Mouse (Mus musculus) olfactory bulb, adult 2 months (tissue): ENCODE measurements at regions not wholly inside any gene's neighbourhood (a gene's known extent, or its start where the extent isn't known, plus 50 kb on each side); places are given as distances from the start of the nearest gene placed in this dataset.

Experiments used
- H3K27ac ChIP-seq: fragments of 200-500 bp; 2 replicates; pipeline ENCODE4 v1.5.1; 2012; ENCODE audit warnings: low read depth, low read length; ENCODE audit not compliant: insufficient read depth
- H3K4me1 ChIP-seq: fragments of 200-500 bp; 2 replicates; pipeline ENCODE4 v1.6.1; 2012; ENCODE audit warnings: low read length; ENCODE audit not compliant: control insufficient read depth, insufficient read depth
- H3K4me3 ChIP-seq: fragments of 200-500 bp; 2 replicates; pipeline ENCODE4 v1.5.1; 2012; ENCODE audit warnings: mild to moderate bottlenecking, low read depth, low read length, moderate library complexity; ENCODE audit not compliant: insufficient read depth
- CTCF ChIP-seq: fragments of 200-500 bp; IDR thresholded peaks from 2 replicates; pipeline ENCODE4 v1.5.1; 2012; ENCODE audit warnings: low read depth, mild to moderate bottlenecking, low read length, moderate library complexity; ENCODE audit not compliant: insufficient read depth
- POLR2A ChIP-seq: fragments of 200-500 bp; IDR thresholded peaks from 2 replicates; pipeline ENCODE4 v1.6.1; 2012; ENCODE audit warnings: mild to moderate bottlenecking, low read depth, low read length, moderate library complexity; ENCODE audit not compliant: insufficient read depth
- WGBS: fragments of 180-500 bp; shearing (Covaris S2); methylation state at CpG from one replicate; pipeline ENCODE4 v1.1.7; 2018; 5-methylcytosine and 5-hydroxymethylcytosine counted together

DNA sequence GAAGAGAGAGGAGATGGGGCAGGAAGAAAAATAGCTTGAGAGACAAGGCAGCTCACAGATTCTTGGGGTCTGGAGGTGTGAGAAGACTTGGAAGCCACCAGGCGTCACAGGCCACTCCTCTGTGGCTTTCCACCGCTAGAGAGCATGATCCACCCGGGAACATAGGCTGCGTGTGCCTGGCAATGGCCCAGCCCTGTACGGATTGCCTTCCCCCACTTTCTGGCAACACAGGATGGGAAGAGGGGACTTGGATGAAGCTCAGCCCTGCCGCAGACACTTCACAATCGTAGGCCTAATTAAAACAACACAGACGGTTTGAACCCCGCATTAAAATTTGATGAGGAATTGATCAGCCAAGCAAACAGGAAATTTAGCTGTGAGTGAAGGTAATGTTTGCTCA, 209.8 kb downstream of the Dhx35 start:
- TF ChIP-seq CTCF (no peak), POLR2A (no peak)
- H3K27ac ChIP-seq, result no peak overlapping the region
- 59% methylated on average over 9 of the region's 9 CpGs for WGBS
- no peaks in the 10 kb centered on the region for H3K4me1 ChIP-seq
- no peak overlapping the region for H3K4me3 ChIP-seq

DNA sequence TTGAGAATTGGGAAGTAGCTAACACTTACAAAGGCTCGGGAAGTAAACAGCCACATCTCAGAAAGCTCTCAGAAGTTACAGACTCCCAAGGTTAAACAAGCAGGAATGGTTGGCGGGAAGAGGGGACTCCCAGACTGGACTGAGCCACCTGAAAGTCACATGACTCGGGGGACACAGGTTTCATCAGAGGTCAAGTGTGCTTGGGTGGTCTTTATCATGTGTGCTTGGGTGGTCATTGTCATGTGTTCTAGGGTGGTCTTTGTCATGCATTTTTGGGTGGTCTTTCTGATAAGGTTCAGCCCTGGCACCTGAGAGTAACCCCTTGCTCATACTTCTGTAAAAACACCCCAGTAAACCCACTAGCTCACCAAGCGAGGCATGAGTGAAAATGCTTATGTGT, 218.1 kb downstream of the Dhx35 start:
- Histone ChIP-seq H3K27ac (no peak overlapping the region), H3K4me1 (no peaks in the 10 kb centered on the region), H3K4me3 (no peak overlapping the region)
- TF ChIP-seq CTCF, result no peak
- no peak for TF ChIP-seq POLR2A
- WGBS, result 88% methylated on average over 4 of the region's 4 CpGs

- TF ChIP-seq CTCF (no peak), POLR2A (no peak)
- Histone ChIP-seq H3K4me3 (no peak overlapping the region), H3K4me1 (no peaks in the 10 kb centered on the region), H3K27ac (no peak overlapping the region)
- 90% methylated on average over 8 of the region's 8 CpGs for WGBS
Observed at GRCm38 (mm10) chr2:159014553-159014952, 219.9 kb downstream of the Dhx35 start.

GRCm38 (mm10) chr2:159019921-159020534, 225.4 kb downstream of the Dhx35 start:
- H3K4me1 ChIP-seq, result peaks cover 5% of the 10 kb centered on the region
- H3K27ac ChIP-seq, result no peak overlapping the region
- WGBS, result 47% methylated on average over 4 of the region's 4 CpGs
- no peak overlapping the region for H3K4me3 ChIP-seq
- no peak for TF ChIP-seq POLR2A
- no peak for TF ChIP-seq CTCF

- no peak overlapping the region for H3K27ac ChIP-seq
- TF ChIP-seq POLR2A, result no peak
- TF ChIP-seq CTCF, result no peak
- WGBS, result 78% methylated on average over 8 of the region's 8 CpGs
- H3K4me1 ChIP-seq, result no peaks in the 10 kb centered on the region
- no peak overlapping the region for H3K4me3 ChIP-seq
Observed at GRCm38 (mm10) chr2:159032147-159032546, 237.5 kb downstream of the Dhx35 start.

DNA sequence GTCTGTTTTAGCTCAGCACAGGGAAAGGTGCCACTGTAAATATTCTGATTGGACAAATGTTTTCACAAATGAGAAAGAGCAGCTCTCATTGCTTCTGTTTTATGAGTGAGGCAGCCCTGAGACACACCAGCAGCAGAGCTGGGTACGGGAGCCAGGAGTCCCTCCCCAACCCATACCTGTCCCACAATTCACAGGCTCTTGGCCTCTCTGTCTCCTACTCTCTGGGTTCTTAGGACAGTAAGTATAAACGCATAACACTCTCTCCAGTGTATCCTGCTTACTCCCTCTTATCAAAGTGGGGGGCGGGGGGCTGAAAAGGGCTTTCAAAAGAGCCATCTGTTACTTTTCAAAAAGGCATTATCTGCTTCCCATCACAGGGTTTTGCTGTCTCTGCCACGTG, 245.3 kb downstream of the Dhx35 start:
- TF ChIP-seq POLR2A (no peak), CTCF (no peak)
- Histone ChIP-seq H3K4me3 (no peak overlapping the region), H3K4me1 (no peaks in the 10 kb centered on the region), H3K27ac (no peak overlapping the region)
- WGBS, result 74% methylated on average over 4 of the region's 4 CpGs

DNA sequence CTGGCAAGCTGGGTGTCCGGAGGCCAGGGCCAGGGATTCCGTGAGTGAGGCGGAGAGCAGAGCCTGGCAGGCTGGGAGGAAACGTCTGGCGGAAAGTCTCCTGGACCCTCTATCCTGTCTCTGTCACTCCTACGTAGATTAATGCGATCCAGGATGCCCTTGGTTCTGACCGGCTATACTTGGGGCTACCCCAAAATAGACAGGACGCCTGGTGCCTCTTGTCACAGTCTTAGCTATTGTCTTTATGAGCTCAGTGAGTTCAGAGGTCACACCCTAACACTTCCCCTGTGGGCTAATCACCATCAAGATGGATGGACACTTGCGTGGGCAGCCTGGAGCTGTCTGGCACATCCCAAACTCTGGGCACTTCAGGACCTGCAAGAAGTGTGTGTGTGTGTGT, 258.9 kb downstream of the Dhx35 start:
- no peak overlapping the region for H3K27ac ChIP-seq
- H3K4me3 ChIP-seq, result no peak overlapping the region
- WGBS, result 74% methylated on average over 10 of the region's 10 CpGs
- TF ChIP-seq POLR2A (no peak), CTCF (no peak)
- H3K4me1 ChIP-seq, result no peaks in the 10 kb centered on the region

- Histone ChIP-seq H3K27ac (no peak overlapping the region), H3K4me1 (no peaks in the 10 kb centered on the region), H3K4me3 (no peak overlapping the region)
- 72% methylated on average over 4 of the region's 4 CpGs for WGBS
- no peak for TF ChIP-seq POLR2A
- TF ChIP-seq CTCF, result peak; percentile 33; the same call in 1 of the 2 replicates
Observed at GRCm38 (mm10) chr2:159053936-159054335, 259.3 kb downstream of the Dhx35 start.

GRCm38 (mm10) chr2:159054451-159054850, 259.8 kb downstream of the Dhx35 start:
- no peak overlapping the region for H3K4me3 ChIP-seq
- H3K4me1 ChIP-seq, result no peaks in the 10 kb centered on the region
- H3K27ac ChIP-seq, result no peak overlapping the region
- 89% methylated on average over 3 of the region's 3 CpGs for WGBS
- TF ChIP-seq POLR2A, result no peak
- no peak for TF ChIP-seq CTCF

- TF ChIP-seq CTCF, result no peak
- TF ChIP-seq POLR2A, result no peak
- Histone ChIP-seq H3K4me1 (no peaks in the 10 kb centered on the region), H3K4me3 (no peak overlapping the region), H3K27ac (no peak overlapping the region)
- WGBS, result 78% methylated on average over 6 of the region's 6 CpGs
Observed at GRCm38 (mm10) chr2:159055780-159056179, 261.2 kb downstream of the Dhx35 start.
